Mouse (Mus musculus) lung, postnatal 25 days (tissue): ENCODE measurements around the gene Hip1.
A peak's percentile ranks its signal among the peaks of the same experiment; 100 is the strongest.
"Not testable (repeated sequence)": the region's sequence is repeated elsewhere in the genome, so short reads cannot be mapped to it uniquely, and the experiment has no call there.

ENCODE experiments used
- DNase-seq: peaks from one replicate; pipeline ENCODE4 v3.0.0; 2022; ENCODE audit warnings: low spot score

The Hip1 gene

DNA sequence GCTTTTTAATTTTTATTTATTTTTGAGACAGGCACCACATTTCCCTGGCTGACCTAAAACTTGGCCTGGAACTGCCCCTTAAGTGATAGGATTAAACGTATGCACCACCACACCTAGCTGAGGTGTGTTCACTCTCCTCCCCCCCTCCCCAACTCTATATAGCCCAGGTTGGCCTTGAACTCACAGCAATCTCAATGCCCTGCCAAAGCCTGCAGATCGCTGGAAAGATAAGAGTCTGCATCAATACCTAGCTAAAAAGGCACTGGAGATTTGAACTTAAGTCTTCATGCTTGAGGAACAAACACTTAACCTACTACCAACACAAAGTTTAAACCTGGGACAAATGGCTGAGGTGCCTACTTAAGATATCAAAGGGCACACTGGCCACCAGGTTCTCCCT lies 52.8 kb downstream of the Hip1 start:
- DNase-seq = no peak

DNA sequence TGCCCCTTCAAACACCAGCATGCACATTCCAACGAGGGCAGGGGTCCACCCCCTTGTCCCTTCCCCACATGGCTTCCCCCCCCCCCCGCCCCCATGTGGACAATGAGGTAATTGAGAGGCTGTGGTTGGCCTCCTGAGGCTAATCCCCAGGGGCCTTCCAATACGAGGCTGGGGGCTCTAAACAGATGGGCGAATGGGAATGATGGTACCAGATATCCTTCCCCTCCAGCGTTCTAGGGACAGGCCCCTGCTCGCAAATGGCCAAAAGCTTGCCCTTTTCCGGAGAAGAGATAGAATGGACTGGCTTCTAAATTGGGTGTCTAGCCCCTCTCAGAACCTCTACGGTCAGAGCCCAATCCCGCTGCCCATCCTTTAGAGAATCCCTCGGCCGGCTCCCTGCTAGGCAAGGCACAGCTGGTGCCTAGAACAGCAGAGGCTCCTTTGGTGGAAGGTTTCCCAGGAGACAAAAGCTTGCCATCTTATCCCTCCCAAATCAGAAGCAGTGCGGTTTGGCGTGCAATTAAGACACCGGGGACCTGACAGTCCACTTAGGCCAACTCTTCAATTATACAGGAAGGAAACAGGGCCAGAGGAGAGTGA lies 55.1 kb downstream of the Hip1 start:
- DNase-seq = no peak

DNA sequence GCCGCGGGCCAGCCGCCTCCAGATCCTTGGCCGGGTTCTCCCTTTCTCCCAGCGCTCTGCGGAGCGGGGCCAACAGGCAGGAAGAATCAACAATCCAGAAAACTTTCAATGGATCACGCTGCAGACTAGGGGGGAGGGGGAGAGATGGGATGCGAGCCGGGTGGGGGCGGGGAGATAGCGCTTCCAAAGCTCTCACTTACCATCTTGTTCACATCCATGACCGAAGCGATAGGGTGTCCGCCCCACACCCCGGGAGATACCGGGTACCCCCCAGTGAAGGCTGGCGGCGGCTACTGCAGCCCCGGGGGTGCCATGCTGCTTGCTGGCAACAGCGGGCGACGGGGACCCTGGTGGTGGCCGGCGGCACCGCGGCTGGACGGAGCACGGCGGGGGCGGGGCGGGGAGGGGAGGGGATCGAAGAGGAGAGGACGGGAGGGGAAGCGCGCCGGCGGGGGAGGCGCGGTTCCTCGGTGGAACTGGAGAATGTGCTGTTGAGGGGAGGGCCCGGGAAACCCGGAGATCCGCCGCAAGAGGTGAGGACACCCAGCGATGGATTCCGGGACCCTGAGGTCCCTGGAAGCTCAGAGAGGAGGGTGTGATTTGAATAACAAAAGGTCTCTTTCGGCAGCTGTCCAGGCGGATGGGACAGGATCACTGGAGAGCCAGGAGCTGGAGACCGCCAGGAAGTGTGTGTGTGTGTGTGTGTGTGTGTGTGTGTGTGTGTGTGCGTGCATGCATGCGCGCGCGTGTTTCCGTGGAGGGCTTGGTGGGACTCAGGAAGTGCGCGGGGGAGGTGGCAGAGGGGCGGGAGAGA lies 55.8 kb downstream of the Hip1 start:
- peak; percentile 76 for DNase-seq

DNA sequence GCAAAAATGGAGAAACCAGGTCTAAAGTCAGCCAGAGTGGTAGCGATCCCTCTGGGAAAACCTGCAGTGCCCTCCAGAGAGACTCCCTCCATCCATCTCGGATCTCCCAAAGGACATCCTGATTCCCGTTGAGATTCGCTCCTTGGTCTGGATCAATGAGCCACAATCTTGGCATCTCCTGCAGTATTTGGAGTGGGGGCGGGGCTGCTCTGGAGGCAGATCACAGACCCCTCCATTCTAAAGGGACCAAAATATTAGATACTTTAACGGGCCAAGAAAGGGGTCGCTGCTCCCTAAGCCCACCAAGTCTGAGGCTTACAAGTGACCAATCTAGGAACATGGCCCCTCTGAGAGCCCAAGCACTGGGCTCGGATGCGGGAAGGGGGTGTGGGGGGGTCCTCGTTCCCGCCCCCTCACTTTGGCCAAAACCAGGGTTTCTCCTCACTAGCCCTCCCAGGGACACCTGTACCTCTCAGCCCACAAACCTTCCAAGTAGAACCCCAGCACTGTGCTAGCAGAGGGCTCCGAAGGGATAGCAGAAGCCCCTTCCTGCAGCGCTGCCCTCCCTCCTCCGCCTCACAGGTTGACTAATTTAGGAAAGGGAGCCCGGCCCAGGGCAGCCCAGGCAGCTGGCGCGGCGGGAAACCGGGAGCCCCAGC lies 56.6 kb downstream of the Hip1 start:
- no peak for DNase-seq

DNA sequence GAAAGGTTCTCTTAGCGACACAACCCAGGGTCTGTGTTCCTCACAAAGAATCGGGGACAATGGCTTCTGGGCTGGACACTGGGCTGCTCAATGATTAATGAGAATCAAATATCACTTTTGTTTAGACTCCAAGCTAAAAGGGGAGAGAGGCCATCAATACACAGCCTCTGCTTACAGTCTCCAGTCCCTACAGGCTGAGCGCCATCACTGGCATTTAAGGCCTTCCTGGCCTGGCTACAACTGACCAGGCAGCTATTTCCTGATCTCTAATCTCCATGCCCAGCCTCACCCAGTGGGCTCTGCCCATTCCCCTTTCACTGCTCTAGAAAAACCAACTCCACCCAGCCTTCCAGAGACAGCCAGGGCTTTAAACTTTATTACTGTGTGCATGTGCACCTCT lies 59.6 kb downstream of the Hip1 start:
- peak; percentile 71 for DNase-seq

DNA sequence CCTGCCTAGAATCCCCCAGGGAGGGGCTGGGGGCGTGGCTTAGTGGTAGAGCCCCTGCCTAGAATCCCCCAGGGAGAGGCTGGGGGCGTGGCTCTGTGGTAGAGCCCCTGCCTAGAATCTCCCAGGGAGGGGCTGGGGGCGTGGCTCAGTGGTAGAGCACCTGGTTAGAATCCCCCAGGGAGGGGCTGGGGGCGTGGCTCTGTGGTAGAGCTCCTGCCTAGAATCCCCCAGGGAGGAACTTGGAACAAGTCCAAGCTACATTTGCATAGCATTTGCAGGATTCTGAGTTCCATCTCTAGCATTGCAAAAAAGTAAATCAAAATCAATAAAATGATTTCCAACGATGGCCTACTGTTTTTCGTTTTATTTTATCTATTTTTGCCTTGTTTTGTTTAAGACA lies 61.1 kb downstream of the Hip1 start:
- DNase-seq = not testable (repeated sequence)

DNA sequence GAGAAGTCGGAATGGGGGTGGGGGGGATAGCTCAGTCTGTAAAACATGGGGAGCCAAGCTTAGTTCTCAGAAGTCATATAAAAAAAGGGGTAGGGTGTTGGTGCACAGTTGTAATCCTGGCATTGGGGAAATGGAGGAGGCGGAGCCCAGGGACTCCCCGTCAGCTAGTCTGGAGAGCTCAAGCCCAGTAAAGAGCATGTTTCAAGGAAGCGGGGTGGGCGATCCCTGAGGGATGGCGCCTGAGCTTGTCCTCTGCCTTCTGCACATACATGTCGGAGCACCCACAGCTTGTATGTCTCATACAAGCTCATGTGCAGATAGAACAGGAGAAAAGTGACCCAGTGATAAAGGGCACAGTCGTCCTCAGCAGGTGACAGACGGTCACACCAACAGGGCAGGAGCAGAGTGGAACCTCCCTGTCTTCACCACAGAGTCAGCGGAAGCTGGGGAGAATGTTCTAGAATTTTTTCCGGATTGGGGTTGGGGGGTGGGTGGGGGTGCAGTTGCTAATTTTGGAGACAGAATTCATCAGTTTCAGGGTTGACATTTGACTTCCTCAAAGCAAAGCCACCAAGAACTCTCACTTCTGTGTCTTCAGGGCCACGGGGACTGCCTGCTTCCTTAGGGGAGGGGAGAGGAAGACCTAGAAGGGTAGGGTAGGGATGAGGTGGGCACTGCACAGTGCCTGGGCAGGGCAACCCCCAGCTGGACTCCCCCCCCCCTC lies 65.9 kb downstream of the Hip1 start:
- DNase-seq = peak; percentile 45

DNA sequence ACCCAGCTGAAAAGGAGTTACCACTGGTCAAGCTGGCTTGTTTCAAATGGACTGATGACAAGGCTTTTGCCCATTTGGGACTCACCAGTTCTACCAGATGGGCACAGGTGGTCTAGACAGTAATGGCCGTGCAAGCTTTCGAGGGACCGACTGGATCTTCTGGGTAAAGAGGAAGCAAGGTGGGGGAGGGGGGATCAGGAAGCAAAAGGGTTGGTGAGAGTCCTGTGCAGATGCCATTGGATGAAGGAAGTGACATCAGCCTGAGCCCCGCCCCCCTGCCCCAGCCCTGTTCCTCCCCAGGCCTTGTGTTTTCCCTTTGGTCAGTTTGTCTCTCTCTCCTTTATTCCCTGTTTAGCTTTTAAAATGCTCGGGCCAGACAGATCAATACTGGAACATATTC lies 68.7 kb downstream of the Hip1 start:
- DNase-seq = no peak

DNA sequence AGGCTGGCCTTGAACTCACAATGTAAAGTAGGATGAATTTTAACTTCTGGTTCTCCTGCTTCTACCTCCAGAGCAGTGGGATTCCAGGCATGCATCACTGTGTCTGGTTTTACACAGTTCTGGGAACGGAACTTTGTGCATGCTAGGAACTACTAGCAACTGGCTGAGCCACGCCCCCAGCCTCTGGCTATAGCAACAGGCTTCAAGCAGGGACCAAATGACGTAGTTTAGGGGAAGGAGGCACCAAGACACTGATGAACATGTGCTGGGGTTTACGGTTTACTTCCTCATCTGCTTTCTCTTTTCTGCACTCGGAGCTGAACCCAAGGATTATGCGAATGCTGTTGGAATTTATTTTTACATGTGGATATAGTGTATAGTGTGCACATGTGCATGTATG lies 72.5 kb downstream of the Hip1 start:
- DNase-seq = peak; percentile 49

DNA sequence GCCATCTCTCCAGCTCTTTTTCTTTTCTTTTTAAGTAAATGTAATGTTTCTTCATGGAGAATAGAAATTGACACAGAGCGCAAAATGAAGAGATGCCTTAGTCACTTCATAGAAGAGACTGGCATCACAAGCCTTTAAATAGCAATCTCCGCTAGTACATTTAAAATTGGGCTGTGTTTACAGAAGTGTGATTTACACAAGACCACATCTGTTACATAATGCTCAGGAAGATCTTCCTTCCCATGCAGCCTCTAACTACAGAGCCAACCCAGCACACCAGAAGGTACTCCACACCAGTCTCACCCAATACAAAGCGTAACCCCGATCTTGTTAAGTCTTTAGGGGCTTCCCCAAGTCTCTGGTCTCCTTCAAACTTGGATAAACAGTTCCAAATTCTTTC lies 73.2 kb downstream of the Hip1 start:
- DNase-seq = no peak

DNA sequence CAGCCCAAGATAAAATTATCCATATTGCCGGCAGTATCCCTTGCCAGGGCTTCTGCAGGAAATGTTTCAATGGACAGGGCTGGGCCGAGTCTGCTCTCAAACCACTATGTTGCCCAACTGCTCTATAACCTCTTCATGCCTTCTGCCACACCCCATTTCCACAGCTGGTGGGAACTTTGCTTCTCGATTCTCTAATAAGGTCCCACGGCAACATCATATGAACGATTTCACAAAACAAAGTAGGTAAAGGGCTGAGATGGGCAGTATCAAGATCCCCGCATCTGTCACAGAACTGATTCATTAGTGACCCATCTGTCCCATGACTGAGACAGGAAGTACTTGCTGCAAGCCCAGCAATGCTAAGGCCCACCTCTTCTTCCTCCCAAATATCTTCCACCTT lies 76.6 kb downstream of the Hip1 start:
- DNase-seq = peak; percentile 51

DNA sequence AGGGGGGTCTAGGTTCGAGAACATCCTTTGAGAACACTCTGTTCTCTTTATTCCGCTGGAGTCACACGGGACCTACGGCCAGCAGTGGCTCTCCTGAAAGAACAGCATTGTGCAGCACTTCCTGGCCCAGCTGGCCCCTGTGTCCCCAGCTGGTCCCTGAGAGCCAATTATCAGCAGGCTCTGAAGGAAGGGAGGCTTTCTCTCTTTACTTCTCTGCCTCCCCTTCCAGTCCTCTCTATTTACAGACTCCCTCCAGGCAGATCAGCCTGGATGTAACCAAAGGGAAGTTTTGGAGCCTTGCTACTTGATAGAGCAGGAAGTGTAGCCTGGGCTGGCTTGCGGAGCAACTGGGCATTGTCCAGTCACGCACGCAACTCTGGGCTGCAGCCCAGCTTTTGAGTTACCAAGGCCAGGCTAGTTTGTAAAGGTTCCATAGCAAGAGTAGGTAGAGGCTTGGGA lies 79.1 kb downstream of the Hip1 start:
- DNase-seq = peak; percentile 20

DNA sequence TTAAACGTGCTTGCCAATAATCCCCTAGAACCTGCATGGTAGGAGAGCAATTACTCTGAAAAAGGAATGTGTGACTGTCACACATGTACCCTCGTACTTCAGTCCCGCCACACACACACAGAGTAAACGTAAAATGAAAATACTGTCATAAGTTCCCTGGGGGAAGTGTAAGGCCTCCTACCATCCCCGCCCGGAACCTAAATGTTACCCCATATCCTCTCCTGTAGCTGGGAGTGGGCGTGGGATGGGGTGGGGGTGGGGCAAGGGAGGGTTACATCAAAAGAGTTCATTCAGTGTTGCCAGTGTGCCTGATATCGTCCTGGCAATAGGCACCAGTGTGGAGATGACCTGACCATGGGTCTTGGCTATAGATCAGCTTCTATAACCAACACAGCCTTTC lies 81.5 kb downstream of the Hip1 start:
- DNase-seq = no peak

DNA sequence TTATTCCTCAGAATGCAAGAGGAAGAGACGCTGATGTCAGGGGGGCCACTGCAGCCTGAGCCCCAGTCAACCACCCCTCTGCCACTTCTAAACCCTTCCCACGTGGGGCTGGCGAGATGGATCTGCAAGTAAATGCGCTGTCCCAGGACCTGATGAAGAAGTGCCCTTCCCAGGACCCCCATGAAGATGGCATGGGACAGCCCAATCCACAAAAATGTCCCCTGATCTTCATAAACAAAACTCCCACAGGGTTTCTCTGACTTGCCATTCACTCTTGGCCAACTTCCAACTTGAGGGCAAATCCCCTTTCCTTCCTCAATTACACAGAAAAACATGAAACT lies 84.1 kb downstream of the Hip1 start:
- DNase-seq = no peak

DNA sequence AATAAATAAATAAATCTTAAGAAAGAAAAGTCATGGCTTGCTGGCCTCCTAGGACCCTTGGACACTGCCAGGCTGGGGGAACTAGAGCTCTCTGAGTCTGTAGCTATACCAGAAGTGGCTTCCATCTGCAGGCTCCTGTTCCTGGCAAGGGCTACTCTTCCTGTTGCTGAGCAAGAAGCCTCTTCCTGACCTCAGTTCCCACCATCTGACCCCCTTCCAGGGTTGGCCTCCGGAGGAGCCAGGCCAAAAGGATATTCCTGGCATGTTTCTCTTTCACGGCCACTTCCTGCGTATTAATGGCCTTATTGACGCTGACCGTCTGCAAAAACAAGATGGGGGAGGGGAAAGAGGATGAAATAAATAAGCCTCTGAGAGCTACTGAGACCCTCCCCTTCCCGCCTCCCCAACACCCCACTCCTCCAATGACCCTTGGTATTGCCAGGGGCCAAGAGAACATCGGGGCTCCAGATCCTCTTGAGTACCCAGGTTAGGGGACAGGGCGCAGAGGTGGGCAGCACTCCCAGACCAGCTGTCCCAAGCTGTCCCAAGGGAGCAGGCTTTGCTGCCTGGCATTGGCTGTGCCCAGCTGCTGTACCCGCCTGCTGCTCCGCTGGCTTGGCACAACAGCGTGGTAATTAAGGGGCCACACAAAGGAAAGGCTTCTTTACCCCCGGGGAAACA lies 84.6 kb downstream of the Hip1 start:
- DNase-seq = peak; percentile 70

DNA sequence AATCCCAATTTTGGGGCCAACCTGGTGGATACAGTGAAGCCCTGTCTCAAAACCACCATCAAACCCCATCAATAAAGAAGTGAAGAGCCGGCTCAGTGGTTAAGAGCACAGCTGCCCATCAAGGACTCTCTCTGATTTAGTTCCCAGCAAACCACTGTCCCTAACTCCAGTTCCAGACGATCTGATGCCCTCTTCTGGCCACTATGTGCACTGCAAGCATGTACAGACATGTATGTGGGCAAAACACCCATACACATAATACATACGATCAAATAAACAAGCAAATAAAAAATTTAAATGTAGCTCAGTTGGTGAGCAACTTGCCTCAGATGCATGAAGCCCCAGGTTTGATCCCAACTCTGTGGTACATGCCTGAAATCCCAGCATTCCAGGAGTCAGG lies 85.4 kb downstream of the Hip1 start:
- DNase-seq = peak; percentile 24

DNA sequence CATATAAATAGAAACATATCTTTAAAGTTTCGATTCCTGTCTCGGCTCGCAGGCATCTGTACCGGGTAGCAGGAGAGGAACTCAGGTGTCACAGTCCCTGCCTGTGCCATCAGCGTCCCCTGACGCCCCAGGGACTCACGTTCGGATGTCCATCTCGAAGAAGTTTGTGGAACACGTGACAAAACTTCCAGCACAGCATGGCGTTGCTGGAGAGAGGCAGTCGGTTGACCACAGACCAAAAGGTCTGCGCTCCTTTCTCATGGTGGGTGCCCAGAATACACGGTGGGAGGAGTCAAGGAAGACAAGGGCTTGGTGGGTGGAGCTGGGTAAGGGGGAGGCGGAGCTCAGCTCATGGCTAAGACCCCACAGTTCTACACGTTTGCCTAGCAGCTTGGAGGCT lies 87.0 kb downstream of the Hip1 start:
- DNase-seq = no peak

DNA sequence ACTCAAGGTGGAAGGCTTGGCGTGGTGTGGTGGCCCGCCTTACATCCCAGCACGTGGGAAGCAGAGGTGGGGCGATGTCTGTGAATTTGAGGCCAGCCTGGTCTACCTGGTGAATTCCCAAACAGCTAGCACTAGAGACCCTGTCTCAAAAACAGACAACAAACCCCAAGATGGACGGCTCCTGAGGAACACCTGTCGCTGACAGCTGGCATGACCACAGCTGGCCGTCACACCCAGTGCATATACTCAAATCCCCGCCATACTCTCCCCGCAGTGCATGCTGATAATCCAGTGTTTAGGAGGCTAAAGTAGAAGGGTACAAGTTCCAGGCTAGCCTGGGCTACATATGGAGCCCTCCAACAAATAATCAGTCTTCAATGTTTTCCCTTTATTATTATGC lies 88.4 kb downstream of the Hip1 start:
- no peak for DNase-seq

DNA sequence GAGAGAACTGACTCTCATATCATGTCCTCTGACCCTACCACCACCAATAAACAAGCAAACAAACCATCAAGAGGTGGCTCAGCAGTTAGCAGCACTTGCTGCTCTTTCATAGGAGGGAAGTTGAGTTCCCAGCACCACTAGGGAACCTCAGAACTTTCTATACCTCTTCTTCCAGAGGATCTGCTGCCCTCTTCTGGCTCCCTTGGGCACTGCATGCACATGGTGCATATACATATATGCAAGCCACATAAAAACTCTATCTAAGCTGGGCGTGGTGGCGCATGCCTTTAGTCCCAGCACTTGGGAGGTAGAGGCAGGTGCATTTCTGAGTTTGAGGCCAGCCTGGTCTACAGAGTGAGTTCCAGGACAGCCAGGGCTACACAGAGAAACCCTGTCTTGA lies 90.7 kb downstream of the Hip1 start:
- no peak for DNase-seq

DNA sequence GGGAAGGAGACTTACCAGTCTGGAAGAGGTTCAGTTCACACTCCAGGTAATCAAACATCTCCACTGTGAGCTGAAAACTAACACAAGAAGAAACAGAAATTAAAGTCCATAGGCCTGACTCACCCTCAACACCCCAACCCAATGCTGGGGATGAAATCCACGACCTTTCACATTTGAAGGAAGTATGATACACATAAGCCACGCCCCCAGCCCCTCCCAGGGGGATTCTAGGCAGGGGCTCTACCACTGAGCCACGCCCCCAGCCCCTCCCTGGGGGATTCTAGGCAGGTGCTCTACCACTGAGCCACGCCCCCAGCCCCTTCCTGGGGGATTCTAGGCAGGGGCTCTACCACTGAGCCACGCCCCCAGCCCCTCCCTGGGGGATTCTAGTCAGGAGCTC lies 93.4 kb downstream of the Hip1 start:
- DNase-seq = not testable (repeated sequence)

DNA sequence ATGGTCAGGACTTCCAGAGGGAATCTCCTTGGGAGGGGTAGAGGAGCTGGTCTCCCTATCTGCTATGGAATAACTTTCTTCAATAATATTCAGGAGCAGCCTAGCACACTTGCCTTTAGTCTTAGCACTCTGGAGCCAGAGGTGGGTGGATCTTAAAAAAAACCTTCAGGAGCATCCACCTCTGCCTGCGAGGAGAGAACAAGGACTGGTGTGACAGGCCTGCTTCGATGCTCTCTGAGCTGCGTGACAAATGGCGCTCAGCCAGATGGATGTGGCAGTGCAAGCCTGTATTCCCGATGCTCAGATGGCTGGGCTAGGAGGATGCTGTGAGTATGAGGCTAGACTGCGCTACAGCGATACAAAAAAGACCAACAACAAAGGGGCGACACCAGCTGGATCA lies 93.8 kb downstream of the Hip1 start:
- DNase-seq = no peak

DNA sequence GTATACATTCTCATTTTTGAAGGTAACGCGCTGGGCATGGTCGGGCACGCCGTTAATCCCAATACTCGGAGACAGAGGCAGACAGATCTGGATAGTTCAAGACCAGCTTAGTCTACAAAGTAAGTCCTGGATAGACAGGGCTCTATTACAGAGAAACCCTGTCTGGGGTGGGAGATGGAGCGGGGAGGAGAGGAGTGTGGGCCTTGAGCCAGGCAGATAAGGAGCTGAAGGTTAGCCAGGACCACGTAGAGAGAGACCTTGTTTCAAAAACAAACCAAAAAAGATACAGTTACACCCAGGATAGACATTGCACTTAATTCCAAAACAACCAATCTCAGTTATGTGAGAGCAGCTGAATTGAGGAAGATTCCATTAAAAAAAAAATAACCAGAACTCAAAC lies 99.2 kb downstream of the Hip1 start:
- DNase-seq = no peak
